Mouse (Mus musculus) lung, postnatal 0 days (tissue): ENCODE data around the gene Glyctk. TPM values are rescaled to one million over a fixed set of nuclear protein-coding genes. Genes with fewer than 3 reads are reported as not detected.
"Not testable (repeated sequence)": the region's sequence is repeated elsewhere in the genome, so short reads cannot be mapped to it uniquely, and the experiment has no call there.

Source experiments
- ATAC-seq: fragments of 200-750 bp; cut with Nextera tagmentation; 2 replicates; pipeline ENCODE4 v1.8.0; 2017; ENCODE audit warnings: moderate library complexity
- DNase-seq: peaks from one replicate; pipeline ENCODE4 v3.0.0-alpha.2; 2016; ENCODE audit warnings: low spot score
- H3K27ac ChIP-seq: fragments of 300-500 bp; sonication (generic); 2 replicates; pipeline ENCODE4 v1.5.1; 2014; ENCODE audit warnings: antibody characterized with exemption, mild to moderate bottlenecking, low read length, mixed read lengths
- H3K27me3 ChIP-seq: fragments of 300-500 bp; sonication (generic); replicated peaks from 2 replicates; pipeline ENCODE4 v1.6.1; 2014; ENCODE audit warnings: low read length, mixed read lengths; ENCODE audit not compliant: insufficient read depth
- H3K36me3 ChIP-seq: fragments of 300-500 bp; sonication (generic); 2 replicates; pipeline ENCODE4 v1.6.1; 2014; ENCODE audit warnings: low read length, mixed read lengths; ENCODE audit not compliant: insufficient read depth
- H3K4me1 ChIP-seq: fragments of 300-500 bp; sonication (generic); 2 replicates; pipeline ENCODE4 v1.6.1; 2014; ENCODE audit warnings: antibody characterized with exemption, low read depth, low read length, mixed read lengths; ENCODE audit not compliant: insufficient read depth
- H3K4me2 ChIP-seq: fragments of 300-500 bp; sonication (generic); replicated peaks from 2 replicates; pipeline ENCODE4 v1.6.1; 2014; ENCODE audit warnings: low read depth, mild to moderate bottlenecking, low read length, moderate library complexity, mixed read lengths
- H3K4me3 ChIP-seq: fragments of 300-500 bp; sonication (generic); 2 replicates; pipeline ENCODE4 v1.5.1; 2014; ENCODE audit warnings: low read depth, low read length
- H3K9ac ChIP-seq: fragments of 300-500 bp; sonication (generic); replicated peaks from 2 replicates; pipeline ENCODE4 v1.6.1; 2014; ENCODE audit warnings: low read depth, mild to moderate bottlenecking
- H3K9me3 ChIP-seq: fragments of 300-500 bp; sonication (generic); 2 replicates; pipeline ENCODE4 v1.6.1; 2016; ENCODE audit warnings: low read length, mixed read lengths
- CTCF ChIP-seq: IDR thresholded peaks from 2 replicates; pipeline ENCODE4 v1.5.1; 2016; ENCODE audit warnings: antibody characterized with exemption, mild to moderate bottlenecking
- EP300 ChIP-seq: IDR thresholded peaks from 2 replicates; pipeline ENCODE4 v1.6.1; 2016; ENCODE audit warnings: antibody characterized with exemption, mild to moderate bottlenecking, control low read depth
- WGBS: fragments of 180-500 bp; shearing (Covaris S2); extraction: QIAGEN DNeasy Blood & Tissue Kit; methylation state at CpG from one replicate; pipeline ENCODE4 v1.1.7; 2014; 5-methylcytosine and 5-hydroxymethylcytosine counted together
- polyA plus RNA-seq: library from polyadenylated mRNA; unstranded; fragments of >200 nt; fragmentation: Nextera tagmentation; extraction: Ambion mirVana; gene quantifications from 2 replicates; pipeline ENCODE4 v1.2.1, GENCODE M21; 2015

The Glyctk gene
- polyA plus RNA-seq, 1 experiment from 2014 or later, result 0.67 TPM

DNA sequence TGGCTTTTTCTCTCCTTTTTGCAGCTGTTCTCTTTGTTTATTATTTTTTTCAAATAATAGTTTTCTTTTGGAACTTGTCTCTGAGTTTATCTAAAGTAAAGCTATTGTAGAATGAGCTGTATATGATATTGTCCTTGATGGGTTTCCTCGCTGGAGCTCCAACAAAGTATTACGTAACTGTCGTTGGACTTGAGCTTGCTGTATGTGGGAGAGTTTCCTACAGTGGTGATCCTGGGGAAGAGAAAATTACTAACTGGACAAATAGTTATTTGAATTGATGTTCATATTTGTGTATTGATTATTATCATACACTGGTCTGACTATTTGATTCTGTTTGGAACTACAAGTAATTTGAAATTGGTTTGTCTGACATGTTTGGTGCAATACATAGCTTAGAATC, 14.6 kb upstream of the Glyctk start:
- no peak overlapping the region for H3K27ac ChIP-seq

GRCm38 (mm10) chr9:106171346-106172158, 13.6 kb upstream of the Glyctk start:
- H3K36me3 ChIP-seq, result no peaks in the 10 kb centered on the region
- under 1% methylated on average over 29 of the region's 30 CpGs for WGBS
- no peaks in the 10 kb centered on the region for H3K27me3 ChIP-seq
- no peaks in the 10 kb centered on the region for H3K9me3 ChIP-seq
- H3K27ac ChIP-seq, result peak overlapping the region; percentile 98
- DNase-seq (peak; percentile 60), ATAC-seq (peak; percentile 31)
- H3K4me3 ChIP-seq, result peak overlapping the region; percentile 91
- TF ChIP-seq CTCF (no peak), EP300 (no peak)
- H3K4me1 ChIP-seq, result peaks cover 11% of the 10 kb centered on the region; the same call in 1 of the 2 replicates
- H3K4me2 ChIP-seq, result peak overlapping the region; percentile 79
- H3K9ac ChIP-seq, result peak overlapping the region; percentile 76

More for the DNA sequence above, 14.6 kb upstream of the Glyctk start:
- H3K9ac ChIP-seq, result 0 out of 2 replicates have a peak overlapping the region, but pooled peaks have one; percentile 76
- DNase-seq, result peak; percentile 66
- WGBS, result 2% methylated on average over 3 of the region's 3 CpGs
- TF ChIP-seq CTCF (no peak), EP300 (no peak)
- H3K9me3 ChIP-seq, result no peaks in the 10 kb centered on the region
- no peaks in the 10 kb centered on the region for H3K27me3 ChIP-seq
- H3K4me1 ChIP-seq, result peaks cover 11% of the 10 kb centered on the region; the same call in 1 of the 2 replicates
- no peaks in the 10 kb centered on the region for H3K36me3 ChIP-seq
- peak overlapping the region; percentile 79 for H3K4me2 ChIP-seq
- ATAC-seq, result no peak
- peak overlapping the region; percentile 91 for H3K4me3 ChIP-seq

GRCm38 (mm10) chr9:106170556-106171345, 12.8 kb upstream of the Glyctk start, which contains the start of gene Wdr82:
TSS of gene Wdr82 (plus strand) at chr9:106170928.
- WGBS, result 3% methylated on average over 68 of the region's 81 CpGs

GRCm38 (mm10) chr9:106169917-106170316, 12.0 kb upstream of the Glyctk start:
- peak overlapping the region; percentile 79 for H3K4me2 ChIP-seq
- no peak overlapping the region for H3K9ac ChIP-seq
- 23% methylated on average over 6 of the region's 6 CpGs for WGBS
- H3K27me3 ChIP-seq, result no peaks in the 10 kb centered on the region
- no peak for ATAC-seq
- no peak overlapping the region for H3K4me3 ChIP-seq
- peaks cover 11% of the 10 kb centered on the region; the same call in 1 of the 2 replicates for H3K4me1 ChIP-seq
- H3K36me3 ChIP-seq, result no peaks in the 10 kb centered on the region
- no peaks in the 10 kb centered on the region for H3K9me3 ChIP-seq
- no peak for DNase-seq
- TF ChIP-seq EP300, result no peak
- TF ChIP-seq CTCF, result no peak
- H3K27ac ChIP-seq, result no peak overlapping the region

More at GRCm38 (mm10) chr9:106170556-106171345, 12.8 kb upstream of the Glyctk start, which contains the start of gene Wdr82:
- Histone ChIP-seq H3K27me3 (no peaks in the 10 kb centered on the region), H3K4me3 (peak within 1 kb of the TSS; percentile 91), H3K36me3 (no peaks in the 10 kb centered on the region), H3K9ac (peak within 1 kb of the TSS; percentile 76), H3K9me3 (no peaks in the 10 kb centered on the region), H3K4me1 (peaks cover 11% of the 10 kb centered on the region; the same call in 1 of the 2 replicates), H3K4me2 (peak within 1 kb of the TSS; percentile 79), H3K27ac (peak within 1 kb of the TSS; percentile 98)
- peak; percentile 94 for ATAC-seq
- TF ChIP-seq EP300 (no peak), CTCF (no peak)
- peak; percentile 97 for DNase-seq

DNA sequence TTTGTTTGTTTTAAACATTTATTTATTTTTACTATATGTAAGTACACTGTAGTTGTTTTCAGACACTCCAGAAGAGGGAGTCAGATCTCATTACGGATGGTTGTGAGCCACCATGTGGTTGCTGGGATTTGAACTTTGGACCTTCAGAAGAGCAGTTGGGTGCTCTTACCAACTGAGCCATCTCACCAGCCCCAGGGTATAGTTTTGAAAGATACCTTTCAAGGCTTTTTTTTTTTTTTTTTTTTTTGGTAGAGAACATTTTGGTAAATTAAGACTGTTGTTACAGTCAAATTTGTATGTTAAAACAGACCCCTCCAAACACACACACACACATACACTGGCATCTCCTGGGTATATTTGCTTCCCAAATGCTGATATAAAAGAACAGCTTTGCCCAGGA, 11.1 kb upstream of the Glyctk start:
- not testable (repeated sequence) for H3K9me3 ChIP-seq, ATAC-seq, H3K36me3 ChIP-seq, H3K4me1 ChIP-seq, H3K9ac ChIP-seq, H3K4me2 ChIP-seq, H3K4me3 ChIP-seq, H3K27me3 ChIP-seq, DNase-seq, H3K27ac ChIP-seq
- 82% methylated on average over 1 of the region's 1 CpGs for WGBS

GRCm38 (mm10) chr9:106167703-106168102, 9.8 kb upstream of the Glyctk start:
- 45% methylated on average over 1 of the region's 1 CpGs for WGBS
- Histone ChIP-seq H3K27me3 (no peaks in the 10 kb centered on the region), H3K9me3 (no peaks in the 10 kb centered on the region), H3K4me2 (no peak overlapping the region), H3K4me3 (no peak overlapping the region), H3K36me3 (no peaks in the 10 kb centered on the region), H3K27ac (no peak overlapping the region), H3K4me1 (peaks cover 3% of the 10 kb centered on the region; the same call in 1 of the 2 replicates), H3K9ac (no peak overlapping the region)
- ATAC-seq, result peak; percentile 18; the same call in 1 of the 2 replicates
- peak; percentile 78 for DNase-seq
- TF ChIP-seq EP300 (no peak), CTCF (no peak)
